Mouse (Mus musculus): ENCODE measurements around the gene Kirrel. TPM values are rescaled to one million over a fixed set of nuclear protein-coding genes. Genes with fewer than 3 reads are reported as not detected.
"Not testable (repeated sequence)": the region's sequence is repeated elsewhere in the genome, so short reads cannot be mapped to it uniquely, and the experiment has no call there.

The Kirrel gene
- polyA plus RNA-seq, 1 experiment from 2014 or later, result 11.0 TPM

- ATAC-seq (ENCODE audit: insufficient read depth, low FRiP score, low TSS enrichment) (no peak), DNase-seq (ENCODE audit: low spot score) (no peak)
- no peak overlapping the region for H3K4me3 ChIP-seq (ENCODE audit: low read depth, low read length)
- no peaks in the 10 kb centered on the region for H3K27me3 ChIP-seq (ENCODE audit: control insufficient read depth, insufficient read depth, low read length)
- 74% methylated on average over 9 of the region's 9 CpGs for WGBS
- no peaks in the 10 kb centered on the region for H3K9me3 ChIP-seq (ENCODE audit: control insufficient read depth, low read length)
- H3K9ac ChIP-seq (ENCODE audit: low read length), result no peak overlapping the region
- H3K27ac ChIP-seq (ENCODE audit: low read depth, low read length), result no peak overlapping the region
- no peak overlapping the region for H3K4me2 ChIP-seq (ENCODE audit: low read depth)
- H3K4me1 ChIP-seq (ENCODE audit: control insufficient read depth, insufficient read depth, low read length), result peaks cover 2% of the 10 kb centered on the region; the same call in 1 of the 2 replicates
- H3K36me3 ChIP-seq (ENCODE audit: control insufficient read depth, insufficient read depth, low read length), result no peaks in the 10 kb centered on the region
Measured at GRCm38 (mm10) chr3:87114801-87115200, 59.7 kb downstream of the Kirrel start.

GRCm38 (mm10) chr3:87113881-87114280 is 60.7 kb downstream of the Kirrel start:
- not testable (repeated sequence) for H3K9ac ChIP-seq (ENCODE audit: low read length); H3K4me2 ChIP-seq (ENCODE audit: low read depth); DNase-seq (ENCODE audit: low spot score); H3K36me3 ChIP-seq (ENCODE audit: control insufficient read depth, insufficient read depth, low read length); H3K27ac ChIP-seq (ENCODE audit: low read depth, low read length); ATAC-seq (ENCODE audit: insufficient read depth, low FRiP score, low TSS enrichment); H3K27me3 ChIP-seq (ENCODE audit: control insufficient read depth, insufficient read depth, low read length); H3K4me1 ChIP-seq (ENCODE audit: control insufficient read depth, insufficient read depth, low read length); H3K9me3 ChIP-seq (ENCODE audit: control insufficient read depth, low read length); H3K4me3 ChIP-seq (ENCODE audit: low read depth, low read length)
- WGBS, result 63% methylated on average over 1 of the region's 1 CpGs

- 68% methylated on average over 3 of the region's 3 CpGs for WGBS
- Histone ChIP-seq H3K27me3 (ENCODE audit: control insufficient read depth, insufficient read depth, low read length) (no peaks in the 10 kb centered on the region), H3K4me2 (ENCODE audit: low read depth) (no peak overlapping the region), H3K36me3 (ENCODE audit: control insufficient read depth, insufficient read depth, low read length) (no peaks in the 10 kb centered on the region), H3K4me1 (ENCODE audit: control insufficient read depth, insufficient read depth, low read length) (no peaks in the 10 kb centered on the region), H3K27ac (ENCODE audit: low read depth, low read length) (no peak overlapping the region), H3K4me3 (ENCODE audit: low read depth, low read length) (no peak overlapping the region), H3K9me3 (ENCODE audit: control insufficient read depth, low read length) (no peaks in the 10 kb centered on the region), H3K9ac (ENCODE audit: low read length) (no peak overlapping the region)
- ATAC-seq (ENCODE audit: insufficient read depth, low FRiP score, low TSS enrichment) (no peak), DNase-seq (ENCODE audit: low spot score) (no peak)
Measured at GRCm38 (mm10) chr3:87112264-87112663, 62.3 kb downstream of the Kirrel start.

GRCm38 (mm10) chr3:87104856-87105255 is 69.7 kb downstream of the Kirrel start:
- Histone ChIP-seq H3K27me3 (ENCODE audit: control insufficient read depth, insufficient read depth, low read length) (no peaks in the 10 kb centered on the region), H3K27ac (ENCODE audit: low read depth, low read length) (no peak overlapping the region), H3K4me1 (ENCODE audit: control insufficient read depth, insufficient read depth, low read length) (peaks cover 12% of the 10 kb centered on the region), H3K4me2 (ENCODE audit: low read depth) (no peak overlapping the region), H3K36me3 (ENCODE audit: control insufficient read depth, insufficient read depth, low read length) (no peaks in the 10 kb centered on the region), H3K9ac (ENCODE audit: low read length) (no peak overlapping the region), H3K4me3 (ENCODE audit: low read depth, low read length) (no peak overlapping the region), H3K9me3 (ENCODE audit: control insufficient read depth, low read length) (no peaks in the 10 kb centered on the region)
- WGBS, result 89% methylated on average over 2 of the region's 2 CpGs
- DNase-seq (ENCODE audit: low spot score), result no peak
- ATAC-seq (ENCODE audit: insufficient read depth, low FRiP score, low TSS enrichment), result no peak

GRCm38 (mm10) chr3:87102346-87102745 is 72.2 kb downstream of the Kirrel start:
- Histone ChIP-seq H3K36me3 (ENCODE audit: control insufficient read depth, insufficient read depth, low read length) (no peaks in the 10 kb centered on the region), H3K27me3 (ENCODE audit: control insufficient read depth, insufficient read depth, low read length) (no peaks in the 10 kb centered on the region), H3K9ac (ENCODE audit: low read length) (no peak overlapping the region), H3K9me3 (ENCODE audit: control insufficient read depth, low read length) (no peaks in the 10 kb centered on the region), H3K4me2 (ENCODE audit: low read depth) (no peak overlapping the region), H3K27ac (ENCODE audit: low read depth, low read length) (no peak overlapping the region), H3K4me1 (ENCODE audit: control insufficient read depth, insufficient read depth, low read length) (peaks cover 12% of the 10 kb centered on the region), H3K4me3 (ENCODE audit: low read depth, low read length) (no peak overlapping the region)
- WGBS, result 56% methylated on average over 6 of the region's 7 CpGs
- no peak for DNase-seq (ENCODE audit: low spot score)
- no peak for ATAC-seq (ENCODE audit: insufficient read depth, low FRiP score, low TSS enrichment)

- peaks cover 12% of the 10 kb centered on the region for H3K4me1 ChIP-seq (ENCODE audit: control insufficient read depth, insufficient read depth, low read length)
- no peaks in the 10 kb centered on the region for H3K9me3 ChIP-seq (ENCODE audit: control insufficient read depth, low read length)
- DNase-seq (ENCODE audit: low spot score), result no peak
- no peak overlapping the region for H3K4me2 ChIP-seq (ENCODE audit: low read depth)
- no peaks in the 10 kb centered on the region for H3K27me3 ChIP-seq (ENCODE audit: control insufficient read depth, insufficient read depth, low read length)
- no peak for ATAC-seq (ENCODE audit: insufficient read depth, low FRiP score, low TSS enrichment)
- H3K36me3 ChIP-seq (ENCODE audit: control insufficient read depth, insufficient read depth, low read length), result no peaks in the 10 kb centered on the region
- 83% methylated on average over 4 of the region's 4 CpGs for WGBS
- H3K4me3 ChIP-seq (ENCODE audit: low read depth, low read length), result no peak overlapping the region
- no peak overlapping the region for H3K27ac ChIP-seq (ENCODE audit: low read depth, low read length)
- no peak overlapping the region for H3K9ac ChIP-seq (ENCODE audit: low read length)
Measured at GRCm38 (mm10) chr3:87100911-87101310, 73.6 kb downstream of the Kirrel start.

GRCm38 (mm10) chr3:87097969-87098946 is 76.3 kb downstream of the Kirrel start:
- no peaks in the 10 kb centered on the region for H3K9me3 ChIP-seq (ENCODE audit: control insufficient read depth, low read length)
- no peaks in the 10 kb centered on the region for H3K36me3 ChIP-seq (ENCODE audit: control insufficient read depth, insufficient read depth, low read length)
- ATAC-seq (ENCODE audit: insufficient read depth, low FRiP score, low TSS enrichment), result no peak
- H3K27ac ChIP-seq (ENCODE audit: low read depth, low read length), result no peak overlapping the region
- peaks cover 12% of the 10 kb centered on the region for H3K4me1 ChIP-seq (ENCODE audit: control insufficient read depth, insufficient read depth, low read length)
- no peak for DNase-seq (ENCODE audit: low spot score)
- H3K4me3 ChIP-seq (ENCODE audit: low read depth, low read length), result no peak overlapping the region
- WGBS, result 74% methylated on average over 19 of the region's 19 CpGs
- H3K27me3 ChIP-seq (ENCODE audit: control insufficient read depth, insufficient read depth, low read length), result no peaks in the 10 kb centered on the region
- no peak overlapping the region for H3K4me2 ChIP-seq (ENCODE audit: low read depth)
- H3K9ac ChIP-seq (ENCODE audit: low read length), result no peak overlapping the region

- no peaks in the 10 kb centered on the region; the same call in 1 of the 2 replicates for H3K36me3 ChIP-seq (ENCODE audit: control insufficient read depth, insufficient read depth, low read length)
- ATAC-seq (ENCODE audit: insufficient read depth, low FRiP score, low TSS enrichment) (no peak), DNase-seq (ENCODE audit: low spot score) (no peak)
- no peak overlapping the region for H3K4me2 ChIP-seq (ENCODE audit: low read depth)
- H3K27ac ChIP-seq (ENCODE audit: low read depth, low read length), result no peak overlapping the region
- no peak overlapping the region for H3K9ac ChIP-seq (ENCODE audit: low read length)
- H3K9me3 ChIP-seq (ENCODE audit: control insufficient read depth, low read length), result no peaks in the 10 kb centered on the region
- no peaks in the 10 kb centered on the region for H3K27me3 ChIP-seq (ENCODE audit: control insufficient read depth, insufficient read depth, low read length)
- H3K4me3 ChIP-seq (ENCODE audit: low read depth, low read length), result no peak overlapping the region
- H3K4me1 ChIP-seq (ENCODE audit: control insufficient read depth, insufficient read depth, low read length), result peaks cover 2% of the 10 kb centered on the region
- WGBS, result 94% methylated on average over 9 of the region's 9 CpGs
Measured at GRCm38 (mm10) chr3:87097205-87097604, 77.3 kb downstream of the Kirrel start.

- Histone ChIP-seq H3K27me3 (ENCODE audit: control insufficient read depth, insufficient read depth, low read length) (no peaks in the 10 kb centered on the region), H3K9ac (ENCODE audit: low read length) (no peak overlapping the region), H3K4me2 (ENCODE audit: low read depth) (no peak overlapping the region), H3K27ac (ENCODE audit: low read depth, low read length) (no peak overlapping the region), H3K9me3 (ENCODE audit: control insufficient read depth, low read length) (no peaks in the 10 kb centered on the region), H3K36me3 (ENCODE audit: control insufficient read depth, insufficient read depth, low read length) (no peaks in the 10 kb centered on the region; the same call in 1 of the 2 replicates), H3K4me3 (ENCODE audit: low read depth, low read length) (no peak overlapping the region), H3K4me1 (ENCODE audit: control insufficient read depth, insufficient read depth, low read length) (no peaks in the 10 kb centered on the region)
- DNase-seq (ENCODE audit: low spot score) (no peak), ATAC-seq (ENCODE audit: insufficient read depth, low FRiP score, low TSS enrichment) (no peak)
- 57% methylated on average over 6 of the region's 6 CpGs for WGBS
Measured at GRCm38 (mm10) chr3:87093718-87094117, 80.8 kb downstream of the Kirrel start.
